Mouse (Mus musculus) stomach, postnatal 0 days (tissue): ENCODE measurements around the gene Negr1. TPM values are rescaled to one million over a fixed set of nuclear protein-coding genes. Genes with fewer than 3 reads are reported as not detected.

Experiments
- ATAC-seq: fragments of 200-750 bp; cut with Nextera tagmentation; 2 replicates; pipeline ENCODE4 v1.8.0; 2017; ENCODE audit not compliant: low FRiP score, low TSS enrichment
- DNase-seq: peaks from one replicate; pipeline ENCODE4 v3.0.0-alpha.2; 2016; ENCODE audit warnings: low spot score
- H3K27ac ChIP-seq: fragments of 300-500 bp; sonication (generic); replicated peaks from 2 replicates; pipeline ENCODE4 v1.5.1; 2014; ENCODE audit warnings: mild to moderate bottlenecking, control low read depth
- H3K27me3 ChIP-seq: fragments of 300-500 bp; sonication (generic); 2 replicates; pipeline ENCODE4 v1.6.1; 2014; ENCODE audit warnings: low read length; ENCODE audit not compliant: control insufficient read depth, insufficient read depth
- H3K36me3 ChIP-seq: fragments of 300-500 bp; sonication (generic); 2 replicates; pipeline ENCODE4 v1.6.1; 2014; ENCODE audit warnings: low read length, mixed read lengths; ENCODE audit not compliant: control insufficient read depth, insufficient read depth
- H3K4me1 ChIP-seq: fragments of 300-500 bp; sonication (generic); replicated peaks from 2 replicates; pipeline ENCODE4 v1.6.1; 2014; ENCODE audit warnings: antibody characterized with exemption; ENCODE audit not compliant: control insufficient read depth, insufficient read depth
- H3K4me2 ChIP-seq: fragments of 300-500 bp; sonication (generic); replicated peaks from 2 replicates; pipeline ENCODE4 v1.6.1; 2014; ENCODE audit warnings: low read depth, mild to moderate bottlenecking, control low read depth, moderate library complexity
- H3K4me3 ChIP-seq: fragments of 300-500 bp; sonication (generic); 2 replicates; pipeline ENCODE4 v1.5.1; 2014; ENCODE audit warnings: low read depth, low read length, control low read depth
- H3K9ac ChIP-seq: fragments of 300-500 bp; sonication (generic); 2 replicates; pipeline ENCODE4 v1.6.1; 2014; ENCODE audit warnings: mild to moderate bottlenecking, low read length, control low read depth, mixed read lengths
- H3K9me3 ChIP-seq: fragments of 300-500 bp; sonication (generic); 2 replicates; pipeline ENCODE4 v1.6.1; 2016; ENCODE audit warnings: low read length; ENCODE audit not compliant: control insufficient read depth
- CTCF ChIP-seq: IDR thresholded peaks from 2 replicates; pipeline ENCODE4 v1.5.1; 2016; ENCODE audit warnings: antibody characterized with exemption, low read depth, mild to moderate bottlenecking, moderate library complexity
- EP300 ChIP-seq: optimal IDR thresholded peaks from 2 replicates; pipeline ENCODE3; 2016; ENCODE audit warnings: antibody characterized with exemption
- WGBS: fragments of 180-500 bp; shearing (Covaris S2); extraction: QIAGEN DNeasy Blood & Tissue Kit; methylation state at CpG from one replicate; pipeline ENCODE4 v1.1.7; 2014; 5-methylcytosine and 5-hydroxymethylcytosine counted together
- polyA plus RNA-seq: library from polyadenylated mRNA; unstranded; fragments of >200 nt; fragmentation: Nextera tagmentation; extraction: Ambion mirVana; gene quantifications from 2 replicates; pipeline ENCODE4 v1.2.1, GENCODE M21; 2015

Gene Negr1
- polyA plus RNA-seq, 1 experiment from 2014 or later, result 1.5 TPM

- no peak for ATAC-seq
- DNase-seq, result no peak
- Histone ChIP-seq H3K4me1 (no peaks in the 10 kb centered on the region), H3K9me3 (no peaks in the 10 kb centered on the region), H3K4me3 (no peak overlapping the region), H3K27ac (no peak overlapping the region), H3K4me2 (no peak overlapping the region), H3K9ac (no peak overlapping the region), H3K36me3 (no peaks in the 10 kb centered on the region), H3K27me3 (no peaks in the 10 kb centered on the region)
- 45% methylated on average over 5 of the region's 5 CpGs for WGBS
- no peak for TF ChIP-seq CTCF
Measured at GRCm38 (mm10) chr3:157115105-157115760, 553.6 kb downstream of the Negr1 start.

- H3K27me3 ChIP-seq, result no peaks in the 10 kb centered on the region
- no peaks in the 10 kb centered on the region for H3K9me3 ChIP-seq
- H3K27ac ChIP-seq, result no peak overlapping the region
- no peak overlapping the region for H3K4me3 ChIP-seq
- H3K36me3 ChIP-seq, result no peaks in the 10 kb centered on the region
- no peak overlapping the region for H3K4me2 ChIP-seq
- H3K4me1 ChIP-seq, result no peaks in the 10 kb centered on the region
- no peak overlapping the region for H3K9ac ChIP-seq
- WGBS, result 100% methylated on average over 1 of the region's 1 CpGs
- DNase-seq, result no peak
- TF ChIP-seq CTCF (no peak), EP300 (no peak)
- no peak for ATAC-seq
Measured at GRCm38 (mm10) chr3:157116024-157116423, 554.4 kb downstream of the Negr1 start.

- Histone ChIP-seq H3K4me3 (no peak overlapping the region), H3K4me2 (no peak overlapping the region), H3K9ac (no peak overlapping the region), H3K36me3 (no peaks in the 10 kb centered on the region), H3K27me3 (no peaks in the 10 kb centered on the region), H3K4me1 (no peaks in the 10 kb centered on the region), H3K27ac (no peak overlapping the region), H3K9me3 (no peaks in the 10 kb centered on the region)
- 50% methylated on average over 2 of the region's 2 CpGs for WGBS
- TF ChIP-seq CTCF, result no peak
- no peak for TF ChIP-seq EP300
- no peak for ATAC-seq
- DNase-seq, result no peak
Measured at GRCm38 (mm10) chr3:157119916-157120315, 558.3 kb downstream of the Negr1 start.

- Histone ChIP-seq H3K36me3 (no peaks in the 10 kb centered on the region), H3K4me3 (no peak overlapping the region), H3K9me3 (no peaks in the 10 kb centered on the region), H3K9ac (no peak overlapping the region), H3K27me3 (no peaks in the 10 kb centered on the region), H3K27ac (no peak overlapping the region), H3K4me2 (no peak overlapping the region), H3K4me1 (no peaks in the 10 kb centered on the region)
- TF ChIP-seq CTCF (no peak), EP300 (no peak)
- DNase-seq, result no peak
- WGBS, result 73% methylated on average over 14 of the region's 14 CpGs
- ATAC-seq, result no peak
Measured at GRCm38 (mm10) chr3:157146124-157146855, 584.7 kb downstream of the Negr1 start.

GRCm38 (mm10) chr3:157154902-157155301 is 593.3 kb downstream of the Negr1 start:
- no peaks in the 10 kb centered on the region for H3K27me3 ChIP-seq
- WGBS, result 67% methylated on average over 3 of the region's 3 CpGs
- TF ChIP-seq EP300, result no peak
- TF ChIP-seq CTCF, result no peak
- H3K4me1 ChIP-seq, result no peaks in the 10 kb centered on the region
- no peak for ATAC-seq
- H3K9ac ChIP-seq, result no peak overlapping the region
- H3K36me3 ChIP-seq, result no peaks in the 10 kb centered on the region
- H3K4me3 ChIP-seq, result no peak overlapping the region
- no peak overlapping the region for H3K4me2 ChIP-seq
- DNase-seq, result no peak
- no peak overlapping the region for H3K27ac ChIP-seq
- no peaks in the 10 kb centered on the region for H3K9me3 ChIP-seq

- Histone ChIP-seq H3K4me2 (no peak overlapping the region), H3K36me3 (no peaks in the 10 kb centered on the region), H3K4me3 (no peak overlapping the region), H3K9ac (no peak overlapping the region), H3K27ac (no peak overlapping the region), H3K4me1 (no peaks in the 10 kb centered on the region), H3K9me3 (no peaks in the 10 kb centered on the region), H3K27me3 (no peaks in the 10 kb centered on the region)
- no peak for DNase-seq
- no peak for ATAC-seq
- TF ChIP-seq CTCF, result no peak
- TF ChIP-seq EP300, result no peak
Measured at GRCm38 (mm10) chr3:157155513-157155912, 593.9 kb downstream of the Negr1 start.
